Mouse (Mus musculus) layer of hippocampus, adult 9-10 months (tissue): ENCODE data around the gene Tcp11l2.

ENCODE experiments used
- DNase-seq: peaks from one replicate; pipeline ENCODE4 v3.0.0; 2022; ENCODE audit warnings: low spot score

The Tcp11l2 gene

DNA sequence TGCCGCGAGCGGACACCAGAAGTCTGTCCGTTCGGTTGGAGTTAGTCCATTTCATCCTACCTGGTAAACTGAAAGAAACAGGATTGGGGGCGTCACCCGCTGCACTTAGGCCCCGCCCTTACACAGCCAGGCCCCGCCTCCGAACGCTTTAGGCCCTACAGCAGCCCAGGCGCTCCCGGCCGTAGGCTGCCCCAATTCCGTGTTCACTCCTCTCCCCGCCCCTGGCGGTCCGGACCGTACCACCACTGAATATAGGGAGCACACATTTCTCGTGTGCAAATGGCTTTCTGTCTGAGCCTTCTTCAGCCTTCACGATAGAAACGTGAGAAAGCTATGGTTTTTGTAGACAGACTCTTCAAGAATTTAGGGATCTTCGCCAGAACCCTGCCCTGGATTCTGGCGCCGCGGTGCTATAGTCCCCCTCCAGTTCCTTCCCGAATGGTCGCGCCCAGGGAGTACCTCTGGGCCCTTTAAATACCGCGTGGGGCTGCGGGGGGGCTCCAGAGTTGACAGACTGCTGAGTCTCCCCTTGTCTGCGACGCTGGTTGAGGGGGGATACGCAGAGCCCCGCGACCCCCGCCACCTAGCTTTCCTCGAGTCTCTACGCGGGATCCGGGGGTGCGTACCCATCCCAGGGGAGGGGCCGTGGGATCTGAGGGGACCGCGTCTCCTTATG lies at the start of gene Tcp11l2:
Tcp11l2 (plus strand) TSS at position 232 of the 676 bp plus-strand sequence.
- DNase-seq = peak; percentile 91

GRCm38 (mm10) chr10:84527070-84527469 lies 49.4 kb upstream of the Tcp11l2 start:
- no peak for DNase-seq

- DNase-seq = no peak
Observed at GRCm38 (mm10) chr10:84527631-84528030, 48.8 kb upstream of the Tcp11l2 start.

DNA sequence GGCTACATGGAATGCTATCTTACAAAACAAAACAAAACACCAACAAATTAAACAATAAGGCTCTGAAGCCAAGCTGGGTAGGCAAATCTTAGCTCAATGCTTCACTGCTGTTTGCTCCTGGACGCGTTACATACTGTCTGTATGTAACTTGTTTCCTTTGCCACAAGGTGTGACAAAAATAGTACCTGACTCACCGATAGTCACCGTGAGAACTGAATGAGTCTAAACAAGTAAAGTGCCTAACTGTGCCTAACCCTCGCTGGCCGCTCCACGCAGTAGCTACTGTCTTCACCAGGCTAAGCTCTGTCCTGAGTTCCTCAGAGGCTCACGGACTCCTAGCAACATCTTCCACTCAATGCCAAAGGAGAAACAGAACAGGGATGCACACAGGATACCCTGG lies 46.0 kb upstream of the Tcp11l2 start:
- DNase-seq = no peak

GRCm38 (mm10) chr10:84531576-84531975 lies 44.9 kb upstream of the Tcp11l2 start:
- DNase-seq = no peak

- DNase-seq = no peak
Observed at GRCm38 (mm10) chr10:84532191-84532889, 44.1 kb upstream of the Tcp11l2 start.

DNA sequence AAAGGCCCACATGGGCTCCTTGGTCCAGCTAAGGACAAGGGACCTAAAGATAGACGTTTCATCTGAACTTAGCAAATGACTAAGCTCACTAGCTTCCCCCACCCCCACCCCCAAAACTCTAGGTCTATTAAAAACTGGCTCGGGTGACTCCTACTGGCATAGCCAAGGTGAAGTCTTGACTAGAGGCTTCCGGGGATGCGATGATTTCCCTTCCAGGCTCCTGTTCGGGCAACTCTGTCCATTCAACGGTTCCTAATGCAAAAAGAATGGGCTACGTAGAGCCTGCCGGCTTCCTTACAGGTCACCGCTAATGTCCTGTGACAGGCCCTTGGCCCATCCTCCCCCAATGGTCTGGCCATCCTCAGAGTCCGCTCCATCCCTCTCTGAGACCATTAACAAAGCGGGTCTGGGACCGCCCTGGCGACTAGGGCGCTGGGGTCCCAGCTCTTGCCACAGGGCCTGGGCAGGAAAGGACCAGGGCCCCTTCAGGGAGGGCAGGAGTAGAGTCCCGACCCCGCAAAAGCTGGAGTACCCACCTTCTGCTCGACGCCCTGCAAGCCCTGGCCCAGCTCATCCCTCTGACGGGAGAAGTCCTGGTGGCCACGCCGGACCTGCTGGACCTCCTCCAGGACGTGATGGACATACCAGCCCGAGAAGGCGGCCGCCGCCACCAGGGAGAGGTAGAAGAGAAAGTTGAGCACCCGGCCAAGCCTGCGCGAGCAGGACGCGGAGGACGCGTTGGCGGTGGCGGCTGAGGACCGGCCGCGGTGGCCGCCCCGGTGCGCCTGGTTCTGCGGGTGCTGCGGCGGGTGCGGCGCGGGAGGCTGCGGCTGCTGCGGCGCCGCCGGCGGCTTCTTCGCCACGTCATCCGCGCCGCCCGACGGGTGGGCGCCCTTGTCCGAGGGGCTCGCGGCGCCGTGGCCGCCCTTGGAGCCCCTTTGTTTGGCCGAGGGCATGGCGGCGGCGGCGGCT lies 43.2 kb upstream of the Tcp11l2 start:
- no peak for DNase-seq

- DNase-seq = no peak
Observed at GRCm38 (mm10) chr10:84533912-84534671, 42.3 kb upstream of the Tcp11l2 start, which contains the start of gene Ckap4. Ckap4 (minus strand) TSS chr10:84534062.

DNA sequence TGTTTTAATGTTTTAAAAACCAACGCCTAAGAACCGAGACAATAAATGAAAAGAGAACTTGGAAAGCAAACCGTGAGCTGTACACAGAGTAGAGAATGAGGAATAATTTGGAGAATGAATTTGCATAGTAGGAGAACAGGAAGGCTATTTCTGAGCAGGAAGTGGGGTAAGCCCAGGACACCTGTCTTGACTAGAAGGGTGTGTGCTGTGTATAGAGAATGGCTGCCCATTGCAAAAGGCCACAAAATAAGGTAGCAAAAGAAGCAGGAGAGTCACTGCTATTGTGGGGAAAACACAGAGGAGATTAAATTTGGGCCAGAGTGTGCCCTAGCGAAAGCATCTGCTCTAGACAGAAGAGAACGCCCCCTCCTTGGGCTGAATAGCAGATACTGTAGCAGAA lies 41.0 kb upstream of the Tcp11l2 start:
- DNase-seq = no peak

- no peak for DNase-seq
Observed at GRCm38 (mm10) chr10:84535859-84536258, 40.6 kb upstream of the Tcp11l2 start.

DNA sequence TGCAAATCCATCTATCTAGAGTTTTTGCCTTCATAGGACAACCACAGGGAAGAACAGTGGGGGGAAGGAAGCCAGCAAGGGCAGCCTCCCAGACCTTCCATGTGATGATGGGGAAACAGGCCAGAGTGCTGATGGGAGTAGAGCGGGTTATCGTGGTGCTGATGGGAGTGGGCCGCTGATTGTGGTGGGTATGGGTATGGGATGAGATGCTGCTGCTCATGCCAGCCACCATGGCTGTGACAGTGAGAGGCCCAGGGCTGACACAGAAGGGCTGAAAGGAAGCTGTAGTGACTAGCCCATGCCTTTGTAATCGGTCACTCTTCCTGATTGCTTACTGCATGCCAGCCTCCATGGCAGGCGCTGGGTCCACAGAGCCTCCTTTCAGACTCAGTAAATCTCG lies 36.8 kb upstream of the Tcp11l2 start:
- no peak for DNase-seq

- no peak for DNase-seq
Observed at GRCm38 (mm10) chr10:84542802-84543658, 33.4 kb upstream of the Tcp11l2 start.

DNA sequence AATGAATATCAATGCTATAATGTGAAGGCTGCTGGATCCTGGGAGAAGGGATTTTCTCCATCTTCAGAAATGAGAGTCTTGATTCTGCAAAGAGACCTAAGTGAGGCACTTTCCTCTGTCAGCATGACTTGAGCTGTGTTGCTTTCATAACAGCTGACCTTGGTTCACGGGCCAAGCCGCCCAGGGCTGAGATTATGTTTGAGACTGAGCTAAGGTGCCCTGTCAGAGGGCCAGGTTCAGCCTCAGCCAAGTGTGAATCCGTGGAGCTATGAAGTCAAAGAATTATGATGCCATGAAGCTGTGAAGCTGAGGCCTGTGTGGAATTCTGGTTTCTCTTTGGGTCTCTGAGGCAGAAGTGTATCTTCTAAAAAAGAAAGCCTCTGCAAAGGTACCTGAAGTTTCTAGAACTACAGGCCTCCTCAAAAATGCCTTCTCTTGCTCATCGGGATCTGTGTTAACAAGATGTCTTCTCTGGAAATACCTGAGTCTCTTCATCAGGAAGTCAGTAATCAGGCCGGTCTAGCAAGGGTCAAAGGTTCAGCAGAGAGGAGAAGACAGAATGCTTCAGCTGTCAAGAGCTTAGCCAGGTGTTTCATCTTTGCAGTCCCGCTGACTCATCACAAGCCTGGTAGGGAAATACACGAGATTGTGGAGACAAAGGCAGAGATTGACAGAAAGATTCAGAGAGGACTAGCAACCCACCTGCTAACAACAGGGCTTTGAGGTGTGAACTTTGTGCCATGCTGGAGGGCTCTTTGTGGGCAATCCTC lies 31.4 kb upstream of the Tcp11l2 start:
- DNase-seq = no peak

DNA sequence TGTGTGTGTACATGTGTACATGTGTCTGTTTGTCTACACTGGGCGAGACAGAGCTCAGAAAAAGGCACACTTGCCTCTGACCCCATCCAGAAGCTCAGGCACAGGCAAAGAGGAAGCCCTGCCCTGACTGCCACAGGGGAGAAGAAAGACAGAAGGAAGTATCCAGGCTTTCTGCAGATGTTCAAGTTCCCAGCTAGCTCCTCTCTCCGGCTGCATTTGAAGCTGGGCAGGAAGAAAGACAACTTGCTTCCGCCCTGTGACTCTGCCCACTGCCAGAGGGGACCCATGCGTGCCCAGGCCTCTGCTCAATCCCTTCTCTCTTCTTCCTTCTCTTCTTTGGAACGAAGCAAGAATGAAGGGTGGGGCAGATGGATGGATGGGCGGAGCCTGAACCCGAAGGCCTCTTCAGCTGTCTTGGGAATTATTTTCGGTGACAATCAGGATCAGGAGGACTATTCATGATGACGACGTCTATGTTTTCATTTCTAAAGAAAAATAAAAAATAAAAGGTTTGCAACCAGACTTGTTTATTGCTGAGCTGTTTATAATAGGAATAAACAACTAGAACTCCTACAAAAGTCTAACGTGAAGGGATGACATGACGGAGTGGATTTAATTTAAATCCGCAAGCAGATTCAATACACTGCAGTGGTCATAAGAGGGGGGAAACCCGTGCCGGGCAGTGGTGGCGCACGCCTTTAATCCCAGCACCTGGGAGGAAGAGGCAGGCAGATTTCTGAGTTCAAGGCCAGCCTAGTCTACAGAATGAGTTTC lies 27.1 kb upstream of the Tcp11l2 start:
- no peak for DNase-seq

- no peak for DNase-seq
Observed at GRCm38 (mm10) chr10:84549920-84550293, 26.5 kb upstream of the Tcp11l2 start.

GRCm38 (mm10) chr10:84551846-84552245 lies 24.6 kb upstream of the Tcp11l2 start:
- no peak for DNase-seq

DNA sequence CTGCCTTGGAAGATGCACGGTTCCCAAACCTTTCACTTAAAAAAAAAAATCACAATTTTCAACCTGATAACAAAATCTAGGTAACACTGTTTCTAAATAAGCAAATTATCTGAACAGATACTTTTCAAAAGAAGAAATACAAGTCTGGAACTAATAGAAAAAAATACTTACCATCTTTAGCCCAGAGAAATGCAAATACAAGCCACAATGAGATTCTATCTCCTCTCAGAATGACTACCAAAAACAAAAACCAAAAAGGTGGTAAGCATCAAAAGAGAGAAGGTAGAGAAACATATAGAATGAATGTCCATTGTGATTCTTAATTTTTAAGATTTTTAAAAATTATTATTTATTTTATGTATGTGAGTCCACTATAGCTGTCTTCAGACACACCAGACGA lies 23.9 kb upstream of the Tcp11l2 start:
- DNase-seq = no peak

DNA sequence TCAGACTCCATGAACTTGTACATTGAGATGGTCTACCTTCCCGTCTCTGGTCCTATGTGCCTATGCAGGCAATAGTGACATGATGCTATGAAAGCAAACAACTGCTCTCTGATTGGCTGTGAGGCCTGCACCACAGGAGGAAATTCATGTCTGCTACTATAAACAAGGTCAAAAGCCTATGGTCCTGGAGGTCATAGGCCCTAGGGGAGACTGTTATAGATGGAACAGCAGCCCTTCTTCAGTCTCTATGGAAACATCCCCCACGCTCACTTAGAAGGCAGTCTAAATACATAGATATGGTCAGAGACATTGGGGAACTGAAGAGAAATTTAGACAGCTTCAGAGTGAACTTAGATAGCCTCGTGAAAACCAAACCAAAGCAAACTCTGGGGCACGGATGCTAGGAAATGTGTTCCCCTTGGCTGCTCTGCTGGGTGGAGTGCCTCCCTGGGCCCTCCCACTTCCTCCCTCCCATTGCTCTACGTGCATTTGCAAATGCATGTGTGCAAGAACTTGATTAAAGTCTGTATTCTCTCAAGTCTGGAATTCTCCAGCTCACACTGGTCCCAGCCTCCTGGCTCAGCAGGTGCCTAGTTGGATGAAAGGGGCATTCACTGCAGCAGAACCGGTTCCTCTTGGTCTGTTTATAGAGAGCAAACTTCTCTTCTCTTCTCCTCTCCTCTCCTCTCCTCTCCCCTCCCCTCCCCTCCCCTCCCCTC lies 22.0 kb upstream of the Tcp11l2 start:
- no peak for DNase-seq

DNA sequence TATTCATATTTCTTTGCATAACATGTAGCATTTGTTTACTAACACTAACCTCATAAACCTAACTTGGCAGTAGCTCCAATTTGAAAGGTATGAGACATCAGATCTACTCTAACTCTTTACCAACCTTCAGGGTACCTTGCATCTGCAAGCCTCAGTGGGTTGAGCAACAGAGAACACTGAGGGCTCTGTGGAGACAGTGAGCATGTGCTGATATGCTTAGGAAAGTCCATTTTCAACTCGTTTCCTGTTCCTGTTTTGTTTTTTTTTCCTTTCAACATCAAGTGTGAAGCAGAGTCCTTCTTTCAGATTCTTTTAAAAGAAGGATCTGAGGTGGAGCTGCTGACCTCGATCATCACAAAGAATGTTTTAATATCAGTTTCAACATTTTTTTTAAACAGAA lies 20.3 kb upstream of the Tcp11l2 start:
- DNase-seq = no peak
